Mouse (Mus musculus) heart, embryonic 12.5 days (tissue): ENCODE data around the gene Stub1. TPM values are rescaled to one million over a fixed set of nuclear protein-coding genes. Genes with fewer than 3 reads are reported as not detected.

Experiments used
- ATAC-seq: fragments of 200-750 bp; cut with Nextera tagmentation; 2 replicates; pipeline ENCODE4 v1.8.0; 2017; ENCODE audit warnings: moderate TSS enrichment, moderate library complexity; ENCODE audit not compliant: insufficient number of reproducible peaks, low FRiP score
- H3K27ac ChIP-seq: fragments of 300-500 bp; sonication (generic); 2 replicates; pipeline ENCODE4 v1.5.1; 2016; ENCODE audit warnings: mild to moderate bottlenecking, moderate library complexity; ENCODE audit not compliant: poor library complexity, severe bottlenecking
- H3K27me3 ChIP-seq: fragments of 300-500 bp; sonication (generic); replicated peaks from 2 replicates; pipeline ENCODE4 v1.6.1; 2016; ENCODE audit warnings: mild to moderate bottlenecking, moderate library complexity
- H3K36me3 ChIP-seq: fragments of 300-500 bp; sonication (generic); 2 replicates; pipeline ENCODE4 v1.6.1; 2016; ENCODE audit warnings: mild to moderate bottlenecking, moderate library complexity
- H3K4me1 ChIP-seq: fragments of 300-500 bp; sonication (generic); replicated peaks from 2 replicates; pipeline ENCODE4 v1.6.1; 2016; ENCODE audit warnings: mild to moderate bottlenecking
- H3K4me2 ChIP-seq: fragments of 300-500 bp; sonication (generic); 2 replicates; pipeline ENCODE4 v1.6.1; 2016; ENCODE audit warnings: mild to moderate bottlenecking, moderate library complexity
- H3K4me3 ChIP-seq: fragments of 300-500 bp; sonication (generic); 2 replicates; pipeline ENCODE4 v1.5.1; 2016; ENCODE audit warnings: mild to moderate bottlenecking
- H3K9ac ChIP-seq: fragments of 300-500 bp; sonication (generic); 2 replicates; pipeline ENCODE4 v1.6.1; 2016; ENCODE audit warnings: mild to moderate bottlenecking, moderate library complexity
- H3K9me3 ChIP-seq: fragments of 300-500 bp; sonication (generic); replicated peaks from 2 replicates; pipeline ENCODE4 v1.6.1; 2016; ENCODE audit warnings: mild to moderate bottlenecking, moderate library complexity
- WGBS: fragments of 180-500 bp; shearing (Covaris S2); methylation state at CpG from one replicate; pipeline ENCODE4 v1.1.7; 2016; 5-methylcytosine and 5-hydroxymethylcytosine counted together
- polyA plus RNA-seq: library from polyadenylated mRNA; unstranded; fragments of >200 nt; fragmentation: Nextera tagmentation; extraction: Ambion mirVana; gene quantifications from 2 replicates; pipeline ENCODE4 v1.2.1, GENCODE M21; 2016

Gene Stub1
- polyA plus RNA-seq, 1 experiment from 2014 or later = 272 TPM

DNA sequence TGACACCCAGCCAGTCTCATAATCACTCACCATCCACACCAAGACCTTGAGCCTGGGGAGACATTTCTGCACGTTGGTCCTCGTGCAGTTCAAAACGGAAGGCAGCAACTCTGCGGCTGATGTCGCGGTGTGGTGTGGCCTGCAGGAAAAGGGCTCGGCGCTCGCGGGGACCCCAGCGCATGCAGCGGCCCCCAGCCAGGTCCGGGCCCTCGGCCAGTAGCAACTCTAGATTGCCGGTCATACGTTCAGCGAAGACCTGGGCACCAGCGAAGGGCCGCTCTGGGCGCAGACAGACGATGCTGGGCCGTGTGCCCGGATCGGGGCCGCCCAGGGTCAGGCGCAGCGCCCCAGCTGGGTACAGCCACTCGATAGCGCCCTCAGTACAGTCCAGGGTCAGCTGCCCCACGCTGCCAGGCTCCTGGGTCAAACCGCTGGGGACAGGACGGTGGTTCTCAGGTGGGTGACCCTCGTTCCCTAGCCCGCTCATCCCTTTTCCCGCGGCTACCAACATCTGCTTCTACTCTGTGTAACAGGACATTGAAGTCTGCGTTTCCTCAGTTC lies 36.9 kb downstream of the Stub1 start:
- H3K27ac ChIP-seq = no peak overlapping the region
- peaks cover 45% of the 10 kb centered on the region for H3K4me1 ChIP-seq
- peak overlapping the region; percentile 79 for H3K4me3 ChIP-seq
- peak; percentile 7; the same call in 1 of the 2 replicates for ATAC-seq
- H3K36me3 ChIP-seq = no peaks in the 10 kb centered on the region
- peak overlapping the region; percentile 78 for H3K9ac ChIP-seq
- H3K9me3 ChIP-seq = no peaks in the 10 kb centered on the region
- H3K4me2 ChIP-seq = peak overlapping the region; percentile 98
- WGBS = 2% methylated on average over 37 of the region's 37 CpGs
- 0 out of 2 replicates have a peak, but pooled peaks cover under 1% of the 10 kb centered on the region for H3K27me3 ChIP-seq

DNA sequence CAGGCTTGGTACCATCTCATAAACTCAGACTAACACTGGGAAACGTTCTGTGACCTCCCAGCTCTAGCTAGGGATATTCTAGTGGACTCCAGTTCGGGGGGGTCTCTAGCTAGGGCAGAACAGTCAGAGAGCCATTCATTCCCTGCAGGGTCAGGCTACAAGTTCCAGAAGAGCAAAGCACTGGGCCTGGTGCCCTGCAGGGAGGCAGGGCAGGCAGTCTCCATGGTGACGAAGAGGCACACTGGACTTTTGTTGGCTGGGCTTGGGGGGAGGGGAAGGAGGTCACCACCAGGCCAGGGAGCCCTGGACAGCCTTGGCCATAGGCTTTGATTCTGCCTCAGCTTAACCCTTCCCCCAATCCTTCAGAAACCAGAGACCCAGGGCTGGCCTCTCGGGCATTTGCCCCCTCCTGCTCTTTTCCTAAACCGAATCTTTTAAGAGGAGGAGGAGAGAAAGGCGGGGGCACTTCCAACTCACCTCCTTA lies 37.6 kb downstream of the Stub1 start, which contains the start of gene AC134908.4:
Gene AC134908.4 (minus strand): TSS at position 51 of the 484 bp plus-strand sequence.
- no peaks in the 10 kb centered on the region for H3K9me3 ChIP-seq
- 0 out of 2 replicates have a peak, but pooled peaks cover under 1% of the 10 kb centered on the region for H3K36me3 ChIP-seq
- no peaks in the 10 kb centered on the region for H3K27me3 ChIP-seq
- H3K27ac ChIP-seq = no peak within 1 kb of the TSS
- peak within 1 kb of the TSS; percentile 98 for H3K4me2 ChIP-seq
- 18% methylated on average over 6 of the region's 6 CpGs for WGBS
- H3K9ac ChIP-seq = peak within 1 kb of the TSS; percentile 78
- peak within 1 kb of the TSS; percentile 79 for H3K4me3 ChIP-seq
- ATAC-seq = no peak
- H3K4me1 ChIP-seq = peaks cover 51% of the 10 kb centered on the region

DNA sequence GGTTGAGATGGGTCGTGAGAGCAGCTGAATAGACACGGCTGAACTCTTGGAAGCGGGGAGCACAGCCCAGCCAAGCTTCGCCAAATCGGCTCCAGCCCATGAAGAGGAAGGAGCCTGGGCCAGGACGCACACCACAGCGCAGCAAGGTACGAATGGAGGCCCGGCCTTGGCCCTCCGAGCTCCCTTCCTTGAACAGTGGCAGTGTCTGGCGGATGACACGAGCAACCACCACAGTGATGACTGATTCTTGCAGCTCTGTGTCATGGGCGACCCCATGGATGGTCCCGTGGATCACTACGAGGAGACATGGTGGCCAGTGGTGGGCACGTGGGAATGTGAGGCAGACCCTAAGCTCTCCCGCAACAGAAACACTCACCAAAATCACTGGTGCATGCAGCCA lies 38.2 kb downstream of the Stub1 start:
- H3K4me2 ChIP-seq = peak overlapping the region; percentile 98
- no peak overlapping the region for H3K4me3 ChIP-seq
- H3K9ac ChIP-seq = 0 out of 2 replicates have a peak overlapping the region, but pooled peaks have one; percentile 78
- ATAC-seq = no peak
- H3K36me3 ChIP-seq = 0 out of 2 replicates have a peak, but pooled peaks cover 5% of the 10 kb centered on the region
- no peaks in the 10 kb centered on the region for H3K9me3 ChIP-seq
- peaks cover 53% of the 10 kb centered on the region for H3K4me1 ChIP-seq
- no peaks in the 10 kb centered on the region for H3K27me3 ChIP-seq
- WGBS = 83% methylated on average over 17 of the region's 17 CpGs
- no peak overlapping the region for H3K27ac ChIP-seq

DNA sequence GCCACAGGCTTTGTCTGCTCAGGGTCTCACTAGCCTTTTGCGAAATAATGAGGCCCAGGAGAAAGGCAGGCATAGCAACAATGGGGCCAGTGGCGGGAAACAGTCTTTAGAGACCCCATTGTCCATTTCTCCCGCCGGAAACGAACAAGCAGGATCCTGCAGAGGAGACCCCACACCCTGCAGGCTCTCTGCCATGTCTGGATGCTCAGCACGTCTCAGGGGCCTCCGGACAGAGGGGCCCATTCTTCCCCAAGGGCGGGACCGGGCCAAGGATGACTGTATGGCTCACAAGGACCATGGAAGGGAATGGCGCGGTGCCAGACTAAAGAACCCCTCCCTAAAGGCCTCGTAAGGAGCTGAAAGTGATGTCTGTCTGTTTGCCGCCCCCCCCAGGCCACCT lies 39.0 kb downstream of the Stub1 start:
- H3K4me2 ChIP-seq = no peak overlapping the region
- no peak for ATAC-seq
- H3K27me3 ChIP-seq = no peaks in the 10 kb centered on the region
- H3K9me3 ChIP-seq = no peaks in the 10 kb centered on the region
- WGBS = 83% methylated on average over 13 of the region's 13 CpGs
- no peak overlapping the region for H3K4me3 ChIP-seq
- H3K9ac ChIP-seq = no peak overlapping the region
- H3K4me1 ChIP-seq = peaks cover 53% of the 10 kb centered on the region
- H3K27ac ChIP-seq = no peak overlapping the region
- peaks cover 13% of the 10 kb centered on the region for H3K36me3 ChIP-seq

DNA sequence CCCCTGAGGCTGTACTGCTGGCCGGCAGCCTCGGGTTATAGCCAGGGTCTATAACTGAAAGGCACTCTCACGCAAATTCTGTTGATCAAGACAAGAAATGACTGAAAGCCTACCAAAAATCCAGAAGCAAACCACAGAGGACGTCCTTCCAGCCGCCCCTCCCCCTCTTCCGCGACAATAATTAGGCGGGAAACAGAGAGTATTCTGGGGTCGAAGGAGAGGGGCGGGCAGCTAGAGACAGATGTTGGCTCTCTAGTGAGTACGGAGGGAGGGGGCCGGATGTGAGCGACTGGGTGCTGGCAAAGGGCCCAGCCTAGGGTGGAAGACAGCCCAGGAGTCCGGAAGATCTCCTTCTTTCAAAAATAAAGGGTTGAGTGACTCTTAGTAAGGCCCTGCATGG lies 40.6 kb downstream of the Stub1 start, which contains the start of gene Fam173a:
Gene Fam173a (minus strand): TSS at position 287 of the 400 bp plus-strand sequence.
- peak within 1 kb of the TSS; percentile 82 for H3K9ac ChIP-seq
- ATAC-seq = peak; percentile 58
- peak within 1 kb of the TSS; percentile 93 for H3K4me2 ChIP-seq
- H3K4me1 ChIP-seq = peaks cover 53% of the 10 kb centered on the region
- WGBS = 1% methylated on average over 14 of the region's 14 CpGs
- peak within 1 kb of the TSS; percentile 77 for H3K4me3 ChIP-seq
- no peaks in the 10 kb centered on the region for H3K27me3 ChIP-seq
- peak within 1 kb of the TSS; percentile 85 for H3K27ac ChIP-seq
- H3K36me3 ChIP-seq = peaks cover 24% of the 10 kb centered on the region
- H3K9me3 ChIP-seq = no peaks in the 10 kb centered on the region

DNA sequence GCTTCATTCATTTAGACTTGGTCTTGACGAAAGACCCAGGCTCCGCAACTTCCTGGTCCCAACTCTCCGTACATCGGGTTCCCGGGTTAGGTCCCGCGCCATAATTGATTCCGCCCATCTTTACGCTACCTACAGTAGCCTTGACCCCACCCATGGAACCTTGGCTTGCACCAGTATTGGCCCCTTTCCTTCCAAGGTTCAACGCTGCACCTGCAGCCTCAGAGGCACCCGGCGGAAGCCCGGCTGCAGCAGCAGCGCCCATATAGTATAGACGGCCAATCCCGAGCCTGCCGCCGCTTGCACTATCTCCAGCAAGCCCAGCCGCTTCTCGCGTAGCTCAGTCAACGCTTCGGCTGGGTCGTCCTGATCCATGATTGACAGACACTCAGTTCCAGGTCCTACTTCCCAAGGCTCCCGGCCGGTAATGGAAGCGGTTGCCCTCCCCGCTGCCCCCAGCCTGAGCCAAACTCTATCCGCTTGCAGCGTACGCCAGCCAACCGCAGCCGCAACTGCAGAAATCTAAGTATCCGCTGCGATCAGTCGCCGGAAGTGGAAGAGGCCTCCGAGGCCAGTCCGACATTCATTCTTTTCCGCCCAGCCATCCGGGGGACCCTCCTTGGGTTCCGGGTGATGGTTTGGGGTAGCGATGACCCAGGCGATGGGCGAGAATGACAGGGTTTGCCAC lies 41.2 kb downstream of the Stub1 start:
- peak overlapping the region; percentile 93 for H3K4me2 ChIP-seq
- H3K4me3 ChIP-seq = peak overlapping the region; percentile 77
- H3K27ac ChIP-seq = peak overlapping the region; percentile 85
- H3K9ac ChIP-seq = peak overlapping the region; percentile 82
- H3K36me3 ChIP-seq = peaks cover 27% of the 10 kb centered on the region
- no peaks in the 10 kb centered on the region for H3K9me3 ChIP-seq
- WGBS = under 1% methylated on average over 45 of the region's 45 CpGs
- ATAC-seq = peak; percentile 65
- H3K27me3 ChIP-seq = no peaks in the 10 kb centered on the region
- peaks cover 49% of the 10 kb centered on the region for H3K4me1 ChIP-seq

DNA sequence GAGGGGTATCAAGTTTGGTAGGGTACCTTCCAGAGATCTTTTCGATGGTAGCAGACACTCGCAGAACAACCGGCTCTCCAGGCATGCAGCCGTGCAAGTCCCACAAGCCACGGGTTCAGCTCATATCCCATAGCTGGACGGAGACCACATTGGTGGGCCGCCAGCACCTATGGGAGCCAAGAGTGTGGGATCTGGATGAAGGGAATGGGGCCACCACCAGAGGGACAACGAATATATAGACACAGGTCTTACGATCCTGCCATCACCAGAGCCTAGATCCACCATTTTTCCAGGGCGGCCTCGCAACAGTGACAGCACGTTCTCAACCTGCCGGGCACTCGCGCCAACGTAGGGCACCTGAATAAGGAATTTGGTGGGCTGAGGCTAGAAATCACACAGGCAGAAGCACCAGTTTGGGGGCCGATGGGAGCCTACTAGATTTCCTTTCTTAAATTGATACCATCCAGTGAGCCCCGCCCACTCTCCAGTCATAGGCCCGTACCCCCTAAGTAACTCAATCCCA lies 41.8 kb downstream of the Stub1 start:
- peak overlapping the region; percentile 77 for H3K4me3 ChIP-seq
- H3K4me1 ChIP-seq = peaks cover 48% of the 10 kb centered on the region
- 28% methylated on average over 19 of the region's 19 CpGs for WGBS
- peak overlapping the region; percentile 85 for H3K27ac ChIP-seq
- H3K27me3 ChIP-seq = no peaks in the 10 kb centered on the region
- peak overlapping the region; percentile 82 for H3K9ac ChIP-seq
- peaks cover 27% of the 10 kb centered on the region for H3K36me3 ChIP-seq
- ATAC-seq = no peak
- H3K9me3 ChIP-seq = no peaks in the 10 kb centered on the region
- peak overlapping the region; percentile 93 for H3K4me2 ChIP-seq

DNA sequence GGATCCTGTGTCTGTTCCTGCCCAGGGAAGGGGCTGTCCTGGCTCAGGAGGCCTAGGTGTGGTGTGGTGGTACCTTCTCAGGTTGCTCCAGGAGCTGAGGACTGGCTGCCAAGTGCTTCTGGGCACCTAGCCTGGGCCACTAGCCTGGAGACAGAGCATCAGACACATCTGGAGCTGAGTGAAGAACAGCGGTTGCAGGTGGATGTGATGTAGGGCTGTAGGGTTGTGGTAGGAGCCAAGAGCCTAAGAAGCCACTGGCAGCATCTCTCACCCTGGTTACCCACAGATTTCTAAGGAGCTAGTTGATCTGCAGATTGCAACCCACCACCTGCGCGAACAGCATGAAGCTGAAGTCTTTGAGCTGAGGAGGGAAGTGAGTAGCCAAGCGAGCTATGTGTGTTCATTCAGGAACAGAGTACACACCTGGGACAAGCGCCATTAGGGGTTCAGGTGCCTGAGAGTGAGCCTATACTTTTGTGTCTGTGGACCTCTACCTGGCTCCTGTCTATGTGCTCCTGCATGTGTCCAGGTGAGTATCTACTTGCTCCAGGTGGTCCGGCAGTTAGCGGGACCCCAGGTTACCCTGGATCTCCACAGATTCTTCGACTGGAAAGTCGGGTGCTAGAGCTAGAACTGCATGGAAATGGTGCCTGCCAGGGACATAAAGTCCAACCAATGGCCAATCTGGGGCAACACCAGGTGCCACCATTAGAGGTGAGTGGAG lies 46.3 kb downstream of the Stub1 start:
- H3K4me2 ChIP-seq = no peak overlapping the region
- H3K27me3 ChIP-seq = no peaks in the 10 kb centered on the region
- H3K4me3 ChIP-seq = no peak overlapping the region
- peaks cover 36% of the 10 kb centered on the region for H3K4me1 ChIP-seq
- no peaks in the 10 kb centered on the region for H3K9me3 ChIP-seq
- H3K36me3 ChIP-seq = peaks cover 51% of the 10 kb centered on the region
- H3K27ac ChIP-seq = no peak overlapping the region
- no peak for ATAC-seq
- WGBS = 92% methylated on average over 9 of the region's 9 CpGs
- H3K9ac ChIP-seq = no peak overlapping the region

DNA sequence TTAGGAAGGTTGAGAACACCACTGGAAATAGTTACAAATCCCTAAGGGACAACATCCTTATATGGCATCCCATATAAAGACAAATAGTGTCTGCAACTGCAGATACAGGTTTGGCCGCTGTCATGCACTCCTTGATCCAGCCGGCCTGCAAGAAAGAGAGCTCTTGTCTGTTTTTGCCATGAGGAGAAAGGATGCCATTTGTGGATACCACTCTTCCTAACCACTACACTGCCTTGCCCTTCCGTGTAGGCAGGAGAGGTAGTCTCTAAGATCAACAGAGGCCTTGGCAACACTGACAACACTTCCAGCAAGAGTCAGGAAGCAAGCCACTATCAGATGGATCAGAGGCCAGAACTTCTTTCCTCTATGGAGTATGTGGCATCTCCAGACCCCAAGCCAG lies 46.9 kb downstream of the Stub1 start, which contains the start of gene Ccdc78:
Gene Ccdc78 (plus strand): TSS at position 301 of the 400 bp plus-strand sequence.
- WGBS = 74% methylated on average over 3 of the region's 3 CpGs
- Histone ChIP-seq H3K4me1 (peaks cover 32% of the 10 kb centered on the region), H3K27me3 (no peaks in the 10 kb centered on the region), H3K4me2 (peak within 1 kb of the TSS; percentile 84), H3K36me3 (peaks cover 57% of the 10 kb centered on the region), H3K9ac (peak within 1 kb of the TSS; percentile 90), H3K27ac (peak within 1 kb of the TSS; percentile 90), H3K4me3 (peak within 1 kb of the TSS; percentile 75), H3K9me3 (no peaks in the 10 kb centered on the region)
- ATAC-seq = no peak

DNA sequence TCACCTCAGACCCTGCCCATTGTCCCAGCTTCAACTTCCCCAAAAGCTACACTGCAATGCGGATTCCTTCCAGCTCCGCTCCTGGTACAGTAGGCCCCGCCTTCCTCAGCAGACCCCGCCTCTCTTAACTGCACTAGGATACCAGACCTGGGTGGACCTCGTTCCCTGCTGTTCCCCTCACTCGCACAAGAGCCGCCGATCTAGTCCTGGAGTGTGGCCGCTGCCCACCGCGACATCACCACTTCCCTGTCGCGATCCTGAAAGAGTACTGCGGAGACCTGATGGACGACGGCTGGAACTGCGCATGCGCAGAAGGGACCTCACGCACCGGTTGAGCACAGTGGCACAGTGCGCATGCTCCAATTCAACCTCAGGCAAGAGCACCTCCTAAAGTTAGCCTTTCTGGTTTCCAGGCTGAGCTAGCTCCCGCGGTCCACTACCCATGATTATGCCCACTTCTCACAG lies 47.9 kb downstream of the Stub1 start, which contains the start of gene Haghl:
Gene Haghl (minus strand): TSS at position 393 of the 465 bp plus-strand sequence.
- peak within 1 kb of the TSS; percentile 90 for H3K9ac ChIP-seq
- H3K27ac ChIP-seq = peak within 1 kb of the TSS; percentile 90
- H3K4me3 ChIP-seq = peak within 1 kb of the TSS; percentile 75
- peak; percentile 89 for ATAC-seq
- WGBS = under 1% methylated on average over 23 of the region's 23 CpGs
- peak within 1 kb of the TSS; percentile 84 for H3K4me2 ChIP-seq
- peaks cover 63% of the 10 kb centered on the region for H3K36me3 ChIP-seq
- H3K4me1 ChIP-seq = peaks cover 24% of the 10 kb centered on the region
- no peaks in the 10 kb centered on the region for H3K27me3 ChIP-seq
- no peaks in the 10 kb centered on the region for H3K9me3 ChIP-seq
